Mouse (Mus musculus): Measurements from ENCODE around the gene Gtf2f2.

DNA sequence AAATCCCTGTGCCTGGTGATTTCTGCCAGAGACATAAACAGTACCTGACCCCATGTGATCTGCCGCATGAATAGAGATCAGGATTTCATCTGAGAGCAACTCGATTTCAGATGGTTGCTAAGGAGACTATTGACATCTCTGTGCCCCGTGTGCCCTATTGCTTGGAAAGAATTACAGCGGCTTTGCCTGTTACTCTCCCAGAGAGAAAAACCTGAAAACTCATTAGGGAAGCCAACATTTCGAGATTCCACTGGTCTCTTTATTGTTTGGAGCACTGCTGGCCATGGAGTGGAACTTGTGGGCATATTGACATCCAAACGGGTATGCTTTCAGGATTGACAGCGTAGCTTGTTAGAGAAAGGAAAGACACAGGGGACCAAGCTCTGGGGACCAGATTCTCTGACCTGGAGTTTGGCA, 22.6 kb upstream of the Gtf2f2 start:
- TF ChIP-seq HCFC1 (IDR thresholded peaks at IDR 0.05; ENCODE audit: borderline replicate concordance, insufficient read depth, low read length) (no peak), CHD2 (IDR thresholded peaks at IDR 0.05; ENCODE audit: low read depth, low read length) (no peak), ZNF384 (IDR thresholded peaks at IDR 0.05; ENCODE audit: low read depth, low read length) (no peak)
